Mouse (Mus musculus) layer of hippocampus, postnatal 25 days (tissue): ENCODE results near the gene Dnajb1. TPM values are rescaled to one million over a fixed set of nuclear protein-coding genes. Genes with fewer than 3 reads are reported as not detected.
"Not testable (repeated sequence)": the region's sequence is repeated elsewhere in the genome, so short reads cannot be mapped to it uniquely, and the experiment has no call there.

Source experiments
- DNase-seq, 2 experiments: peaks; one replicate each; pipeline ENCODE4 v3.0.0; 2022; ENCODE audit warnings: mixed read lengths in 2 of 2, low spot score in 1 of 2; ENCODE audit errors: extremely low spot score in 1 of 2
- total RNA-seq, 2 experiments: library from RNA; stranded (reverse); gene quantifications; 2 replicates each; pipeline ENCODE4 v1.2.3; 2021

Dnajb1 gene
- total RNA-seq, 2 experiments from 2014 or later = 30.0 to 40.0 TPM

DNA sequence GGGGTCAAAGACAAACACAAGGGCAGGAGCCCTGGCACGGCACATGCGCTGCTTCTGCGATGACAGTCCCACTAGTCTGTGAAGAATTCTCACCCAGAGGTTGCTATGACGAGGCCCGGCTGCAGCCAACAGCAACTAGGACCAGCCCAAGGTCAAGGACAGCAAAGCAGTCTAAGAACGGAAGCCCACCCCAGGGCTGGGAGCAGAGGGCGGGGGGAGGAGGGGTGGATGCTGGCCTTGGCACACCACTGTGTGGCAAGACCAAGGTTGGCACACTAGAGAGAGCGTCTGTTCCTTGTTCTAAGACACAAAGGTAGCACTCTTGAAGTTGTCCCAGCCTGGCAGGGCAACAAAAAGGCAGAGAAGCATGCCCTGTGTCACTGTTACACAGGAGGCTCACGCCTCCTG lies 30.6 kb upstream of the Dnajb1 start:
- DNase-seq = peak in 1 of 2 experiments; percentile 6

DNA sequence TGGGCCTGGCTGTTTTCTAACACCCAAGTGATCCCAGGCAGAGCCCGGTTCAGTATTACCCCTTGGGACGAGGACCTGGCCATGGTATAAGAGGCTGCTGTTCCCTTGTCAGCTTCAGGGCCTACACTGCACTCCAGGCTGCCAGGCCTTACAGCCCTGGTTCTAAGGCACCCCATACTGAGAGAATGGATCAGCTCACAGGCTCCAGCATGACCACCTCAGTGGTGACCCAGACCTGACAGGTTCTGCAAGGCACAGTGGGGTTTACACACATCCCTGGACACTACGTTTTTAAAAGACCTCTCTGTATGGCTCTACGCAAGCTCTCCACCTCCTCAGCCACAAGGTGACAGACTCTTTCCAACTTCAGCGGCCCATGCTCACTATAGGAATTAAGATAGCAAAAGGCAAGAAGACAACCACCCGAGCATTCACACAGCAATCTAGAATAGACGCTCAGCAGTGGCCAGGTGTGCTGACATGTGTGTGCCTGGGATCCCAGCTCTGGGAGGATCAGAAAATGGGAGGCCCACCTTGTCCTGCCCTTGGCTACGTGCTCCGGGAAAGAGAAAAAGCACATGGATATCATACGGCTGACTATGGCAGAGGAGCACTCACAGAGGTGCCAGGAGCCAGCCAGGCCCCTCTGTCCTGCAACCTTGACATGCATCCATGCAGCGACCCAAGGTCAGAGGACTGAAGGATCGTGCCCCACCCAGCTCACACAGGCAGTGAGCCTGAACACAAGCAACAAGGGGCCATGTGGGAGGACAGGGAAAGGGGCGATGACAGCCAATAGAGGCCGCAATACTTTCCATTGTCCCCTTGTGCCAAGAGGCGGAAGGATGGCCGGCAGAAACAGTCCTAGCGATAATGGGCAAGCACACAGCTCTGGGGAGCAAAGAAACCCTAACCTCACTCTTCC lies 29.6 kb upstream of the Dnajb1 start:
- peak in 1 of 2 experiments; percentile 9 for DNase-seq

- DNase-seq = no peak
Observed at GRCm38 (mm10) chr8:83579676-83580075, 28.3 kb upstream of the Dnajb1 start.

DNA sequence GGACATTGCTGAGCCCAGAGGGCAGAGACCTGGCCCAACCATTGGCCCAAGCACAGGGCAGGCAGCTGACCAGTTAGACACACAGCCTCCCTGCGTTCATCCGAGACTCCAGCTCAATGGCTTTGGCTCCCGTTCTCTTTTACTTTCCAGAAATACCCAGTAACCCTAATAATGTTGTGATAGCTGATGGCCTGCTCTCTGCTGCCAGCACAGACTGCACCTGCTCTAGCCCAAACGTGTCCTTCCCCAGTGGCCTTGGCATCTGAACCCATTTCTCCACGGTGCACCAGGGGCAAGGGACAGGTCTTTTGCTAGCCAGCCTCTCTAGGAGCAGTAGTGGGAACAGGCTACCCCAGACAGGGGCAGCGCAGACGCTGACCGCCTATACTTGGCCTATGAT lies 27.2 kb upstream of the Dnajb1 start:
- no peak for DNase-seq

- no peak for DNase-seq
Observed at GRCm38 (mm10) chr8:83582226-83582625, 25.8 kb upstream of the Dnajb1 start.

DNA sequence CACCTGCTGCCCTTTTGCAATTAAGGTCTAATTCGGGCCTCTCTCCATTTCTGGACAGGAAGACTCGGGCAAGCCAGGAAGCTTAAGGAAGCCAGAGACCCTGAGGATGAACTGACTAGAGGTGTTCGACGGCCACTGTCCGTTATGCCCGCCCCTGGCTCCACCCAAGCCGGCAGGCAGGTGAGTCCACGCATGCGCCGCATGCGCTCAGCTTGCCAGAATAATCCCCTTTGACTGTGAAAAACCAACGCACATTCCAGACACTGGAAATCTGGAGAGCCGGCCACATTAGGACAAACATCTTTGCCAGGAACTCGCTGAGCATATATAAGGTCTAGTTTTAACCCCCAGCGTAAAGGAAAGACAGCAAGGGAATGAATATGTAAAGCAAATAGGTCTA lies 24.8 kb upstream of the Dnajb1 start:
- DNase-seq = no peak

DNA sequence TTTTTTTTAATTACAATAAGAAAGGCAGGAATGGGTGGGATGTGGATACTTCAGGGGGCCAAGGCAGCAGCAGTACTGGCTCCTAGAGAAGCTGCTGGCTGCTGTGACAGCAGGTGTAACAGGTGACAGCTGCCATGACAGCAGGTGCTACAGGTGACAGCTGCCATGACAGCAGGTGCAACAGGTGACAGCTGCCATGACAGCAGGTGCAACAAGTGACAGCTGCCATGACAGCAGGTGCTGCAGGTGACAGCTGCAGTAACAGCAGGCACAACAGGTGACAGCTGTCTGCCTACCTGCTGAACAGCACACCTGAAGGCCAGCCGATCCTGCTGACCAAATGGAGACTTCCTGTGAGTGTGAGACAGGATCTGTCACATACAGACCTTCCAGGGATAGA lies 23.2 kb upstream of the Dnajb1 start:
- DNase-seq = no peak

GRCm38 (mm10) chr8:83585333-83585732 lies 22.7 kb upstream of the Dnajb1 start:
- no peak for DNase-seq

- no peak for DNase-seq
Observed at GRCm38 (mm10) chr8:83587644-83588043, 20.3 kb upstream of the Dnajb1 start.

DNA sequence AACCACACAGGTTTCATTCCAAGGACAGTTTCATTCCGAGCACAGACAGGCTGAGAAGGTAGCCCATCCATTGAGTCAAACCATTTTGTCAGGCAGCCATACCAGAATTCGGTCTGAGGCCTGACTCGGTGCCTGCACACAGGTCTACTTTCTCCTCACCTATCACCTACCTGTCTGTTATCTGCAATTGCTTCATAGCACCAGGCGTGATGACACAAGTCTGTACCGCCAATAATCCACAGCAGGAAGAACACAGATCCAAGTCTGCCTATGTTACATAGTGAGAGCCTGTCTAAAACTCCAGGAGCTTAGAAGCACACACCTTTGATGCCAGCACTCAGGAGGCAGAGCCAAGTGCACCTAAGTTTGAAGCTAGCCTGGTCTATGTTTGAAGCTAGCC lies 19.1 kb upstream of the Dnajb1 start:
- DNase-seq = no peak

DNA sequence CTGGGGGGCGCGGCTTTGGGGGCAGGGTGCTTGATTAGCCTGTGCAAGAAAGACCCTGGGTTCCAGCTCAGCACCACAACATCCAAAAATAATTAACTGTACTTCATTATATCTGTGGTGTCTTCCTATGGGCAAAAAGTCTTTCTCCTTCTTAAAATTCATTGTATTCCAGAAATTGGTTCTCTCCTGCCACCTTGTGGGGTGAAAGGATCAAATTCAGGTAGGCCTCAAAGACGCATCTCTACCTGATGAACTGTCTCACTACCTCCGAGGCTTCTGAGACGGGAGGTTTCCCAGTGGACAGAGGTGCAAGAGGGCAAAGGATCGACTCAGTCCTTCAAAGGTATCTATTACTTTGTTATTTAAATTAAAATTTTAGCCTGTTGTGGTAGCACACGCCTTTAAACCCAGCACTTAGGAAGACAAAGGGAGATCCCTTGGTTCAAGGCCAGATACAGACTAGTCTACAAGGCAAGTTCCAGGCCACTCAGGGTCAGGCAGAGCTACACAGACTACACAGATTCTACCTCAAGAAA lies 17.4 kb upstream of the Dnajb1 start:
- DNase-seq = no peak

- DNase-seq = no peak
Observed at GRCm38 (mm10) chr8:83592682-83593081, 15.3 kb upstream of the Dnajb1 start.

DNA sequence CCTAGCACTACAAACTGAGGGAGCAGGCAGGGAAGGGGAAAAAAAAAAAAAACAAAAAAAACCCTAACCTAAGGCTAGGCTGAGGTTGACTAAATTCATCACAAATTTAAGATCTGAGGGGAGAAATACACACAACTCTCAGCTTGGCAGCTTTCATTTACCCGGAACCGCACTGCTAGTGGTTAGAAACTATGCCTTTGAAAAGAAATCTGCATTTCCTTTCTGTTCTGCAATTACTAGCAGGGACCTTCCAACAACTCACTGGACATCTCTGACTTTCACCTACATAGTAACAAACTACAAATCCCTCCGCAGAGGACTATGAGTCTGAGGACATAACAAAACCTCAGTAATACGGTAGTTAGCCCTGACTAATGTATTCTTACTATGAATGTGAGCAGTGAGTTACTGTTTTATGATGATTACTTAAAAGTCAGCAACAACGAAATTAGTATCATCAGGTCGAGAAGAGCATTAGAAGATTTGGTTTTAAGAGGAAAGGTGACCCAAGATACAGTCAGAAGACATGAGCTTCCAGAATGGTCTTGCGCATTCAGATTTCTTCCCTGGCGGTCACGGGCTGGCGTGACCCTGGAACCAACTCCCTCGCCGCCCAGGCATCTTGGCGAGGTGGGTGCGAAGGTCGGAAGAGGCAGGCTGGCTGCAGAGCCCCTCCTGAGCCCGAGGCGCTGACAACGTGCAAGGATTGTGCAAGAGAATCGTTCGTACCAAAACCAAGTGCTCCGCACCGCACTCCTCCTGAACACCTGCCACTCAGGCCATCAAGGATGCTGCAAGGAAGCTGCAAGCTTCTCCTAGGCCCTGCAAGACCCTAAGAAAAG lies 14.4 kb upstream of the Dnajb1 start:
- no peak for DNase-seq

DNA sequence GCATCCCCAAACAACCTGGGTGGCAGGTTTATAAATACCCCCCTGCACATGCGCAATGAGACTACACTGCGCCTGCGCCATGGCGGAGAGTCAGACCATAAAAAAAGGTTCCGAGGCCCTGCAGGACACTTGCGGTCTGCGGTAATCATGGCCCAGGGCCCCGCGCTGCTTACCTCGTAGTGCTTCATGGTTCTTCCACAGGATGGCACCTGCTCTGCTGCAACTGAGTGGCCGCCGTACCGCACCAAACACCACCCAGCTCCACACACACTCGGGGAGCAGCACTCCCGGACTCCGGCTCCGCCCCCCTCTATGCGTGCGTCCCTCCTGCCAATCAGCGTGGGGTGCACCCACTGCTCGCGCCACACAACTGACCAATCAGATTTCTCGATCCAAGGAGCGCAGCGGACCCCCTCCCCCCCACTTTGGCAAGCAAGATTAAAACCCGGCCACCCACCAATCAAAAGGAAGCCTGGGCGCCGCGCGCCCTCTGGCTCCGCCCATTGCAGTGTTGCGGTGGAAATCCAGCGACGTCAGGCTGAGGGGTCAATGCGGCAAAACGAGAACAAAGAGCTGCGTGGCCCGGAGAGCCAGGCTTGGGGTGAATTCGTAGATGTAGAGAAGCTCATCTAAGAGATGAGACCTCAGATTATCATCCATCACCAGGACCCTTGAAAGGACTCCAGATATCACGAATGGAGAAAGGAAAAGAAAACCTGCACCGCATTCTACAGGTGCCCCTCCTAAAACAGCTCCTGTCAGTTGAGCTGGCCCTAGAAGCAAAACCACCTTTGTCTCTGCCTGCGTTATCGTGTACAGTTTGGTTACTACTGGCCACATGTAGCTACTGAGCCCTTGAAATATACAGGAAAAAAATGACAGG lies 13.6 kb upstream of the Dnajb1 start:
- peak; percentile 89 to 92 for DNase-seq

DNA sequence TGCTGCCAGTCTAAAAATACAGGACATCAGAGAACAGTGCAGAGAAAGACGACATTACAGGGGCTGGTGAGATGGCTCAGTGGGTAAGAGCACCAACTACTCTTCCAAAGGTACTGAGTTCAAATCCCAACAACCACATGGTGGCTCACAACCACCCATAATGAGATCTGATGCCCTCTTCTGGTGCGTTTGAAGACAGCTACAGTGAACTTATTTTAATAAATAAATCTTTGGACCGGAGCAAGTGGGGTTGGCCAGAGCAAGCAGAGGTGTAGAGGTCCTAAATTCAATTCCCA lies 13.0 kb upstream of the Dnajb1 start:
- DNase-seq = not testable (repeated sequence)

DNA sequence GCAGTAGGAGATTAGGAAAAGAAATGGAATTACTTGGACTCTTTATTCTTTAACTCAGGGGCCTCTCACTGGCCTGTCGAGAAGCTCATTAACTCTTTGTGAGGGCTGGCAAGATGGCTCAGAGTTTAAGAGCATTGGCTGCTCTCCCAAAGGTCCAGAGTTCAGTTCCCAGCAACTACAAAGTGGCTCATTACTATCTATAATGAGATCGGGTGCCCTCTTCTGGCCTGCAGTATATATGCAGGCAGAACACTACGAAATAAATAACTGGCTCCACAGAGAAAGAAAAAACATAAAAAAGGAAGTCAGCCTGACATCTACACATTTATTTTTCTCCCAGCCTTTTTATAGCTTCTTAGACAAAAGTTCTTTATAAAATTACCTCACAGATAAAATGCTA lies 11.6 kb upstream of the Dnajb1 start:
- DNase-seq = no peak

GRCm38 (mm10) chr8:83598146-83598545 lies 9.8 kb upstream of the Dnajb1 start:
- DNase-seq = no peak

- no peak for DNase-seq
Observed at GRCm38 (mm10) chr8:83599814-83600213, 8.2 kb upstream of the Dnajb1 start.

- no peak for DNase-seq
Observed at GRCm38 (mm10) chr8:83602650-83603029, 5.4 kb upstream of the Dnajb1 start.

- DNase-seq = peak; percentile 65 to 81
Observed at GRCm38 (mm10) chr8:83608398-83608829, 421 bp downstream of the Dnajb1 start.
